Mouse (Mus musculus): ENCODE data around the gene Adgrg2.

Adgrg2 gene

GRCm38 (mm10) chrX:160502048-160503041, 111.9 kb downstream of the Adgrg2 start, which contains the start of gene Phka2:
TSS of gene Phka2 (plus strand) at chrX:160502166.
- in situ Hi-C loops (cut with MboI, MseI), result no loop called here

- in situ Hi-C loops (cut with MboI, MseI), result no loop called here
These were observed 118.6 kb downstream of the Adgrg2 start for GRCm38 (mm10) chrX:160509046-160509445.

GRCm38 (mm10) chrX:160510197-160510596, 119.7 kb downstream of the Adgrg2 start:
- in situ Hi-C loops (cut with MboI, MseI), result no loop called here

DNA sequence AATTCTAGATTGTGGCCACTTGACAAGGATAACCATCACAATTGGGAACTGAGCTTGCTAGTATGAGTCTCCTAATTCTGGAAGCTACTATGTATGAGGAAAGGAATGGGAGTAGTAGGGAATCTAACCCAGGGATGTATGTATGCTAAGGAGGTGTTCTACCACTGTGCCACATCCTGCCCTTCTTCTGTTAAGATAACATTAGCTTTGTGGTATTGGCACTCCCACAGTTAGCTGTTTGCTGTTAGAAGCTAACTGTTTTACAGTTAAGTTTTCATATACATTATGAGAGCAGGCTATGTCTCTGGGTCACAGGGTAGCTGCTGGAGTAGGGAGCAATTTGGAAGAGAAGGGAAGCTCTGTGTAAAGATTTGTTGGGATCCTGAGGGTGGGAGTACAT, 125.5 kb downstream of the Adgrg2 start:
- in situ Hi-C loops (cut with MboI, MseI), result no loop called here

DNA sequence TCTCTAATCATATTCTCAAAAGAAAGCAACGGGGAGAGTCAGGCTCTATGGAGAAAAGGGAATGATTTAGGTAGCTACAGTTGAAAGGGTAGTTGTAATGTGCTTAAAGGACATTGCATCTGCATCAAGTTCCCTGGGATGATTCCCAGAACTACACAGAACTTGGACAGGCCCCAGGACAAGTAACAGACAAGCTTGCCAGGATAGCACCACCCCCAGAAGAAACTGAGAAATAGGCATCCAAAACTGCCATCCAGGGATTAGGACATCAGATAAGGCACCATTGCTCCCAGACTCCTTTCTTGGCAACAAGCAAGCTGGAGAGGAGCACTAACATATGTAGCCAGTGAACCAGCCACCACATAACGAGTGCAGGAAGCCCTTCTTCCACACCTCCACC, 152.3 kb downstream of the Adgrg2 start:
- in situ Hi-C loops (cut with MboI, MseI), result no loop called here

Data from regulatory T cell (primary cell).